Mouse (Mus musculus) lung, adult 2 months (tissue): ENCODE results near the gene Akr1c14.

Experiments
- CTCF ChIP-seq: fragments of 200-500 bp; IDR thresholded peaks from 2 replicates; pipeline ENCODE4 v1.5.1; 2011; ENCODE audit warnings: mild to moderate bottlenecking, low read length, control low read depth; ENCODE audit not compliant: insufficient read depth
- POLR2A ChIP-seq: fragments of 200-500 bp; IDR thresholded peaks from 2 replicates; pipeline ENCODE4 v1.6.1; 2011; ENCODE audit warnings: low read depth, mild to moderate bottlenecking, control low read depth, low read length, borderline replicate concordance; ENCODE audit errors: extremely low read depth

DNA sequence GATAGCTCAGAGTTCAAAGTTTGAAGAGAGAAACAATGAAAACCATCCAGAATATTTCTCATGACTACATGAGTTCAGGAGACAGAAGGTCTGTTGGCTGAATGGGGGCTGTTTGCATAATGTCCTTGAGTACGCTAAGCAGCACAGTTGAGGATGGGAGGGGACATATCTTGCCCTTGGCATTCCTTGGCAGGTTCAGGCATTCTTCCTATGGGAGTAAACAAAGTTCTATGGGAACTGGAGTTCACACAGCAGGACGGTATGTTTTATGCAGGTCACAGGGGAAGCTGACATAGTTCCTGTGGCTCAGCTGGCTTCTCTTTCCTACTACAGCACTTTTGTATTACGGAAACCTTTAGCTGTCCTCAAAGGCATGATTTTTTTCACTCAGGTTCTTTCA, 6.6 kb downstream of the Akr1c14 start:
- TF ChIP-seq POLR2A, result no peak
- no peak for TF ChIP-seq CTCF
